Mouse (Mus musculus): ENCODE measurements at regions not wholly inside any gene's neighbourhood (a gene's known extent, or its start where the extent isn't known, plus 50 kb on each side); places are given as distances from the start of the nearest gene placed in this dataset.

DNA sequence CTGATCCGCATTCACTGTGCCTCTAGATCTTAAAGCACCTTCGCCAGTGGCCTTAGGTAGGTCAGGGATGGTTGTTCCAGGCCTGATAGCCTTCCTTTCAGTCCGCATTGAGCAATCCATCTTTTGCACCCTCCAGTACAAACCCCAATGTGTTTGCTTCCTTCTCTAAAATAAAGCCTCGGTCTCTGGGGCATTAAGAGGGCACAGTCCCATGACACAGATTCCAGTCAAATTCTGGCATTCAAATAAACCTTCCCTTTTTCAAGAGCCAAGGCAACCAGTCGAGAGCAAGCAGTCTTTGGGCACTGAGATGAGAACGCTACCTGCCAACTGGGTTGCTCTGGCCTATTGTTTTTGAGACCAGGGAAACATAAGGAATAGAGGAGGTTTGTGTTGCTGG is 57.8 kb upstream of the Sash1 start:
- TF ChIP-seq CTCF (IDR thresholded peaks at IDR 0.05; ENCODE audit: low read depth, low read length) (no peak), POLR2A (IDR thresholded peaks at IDR 0.05; ENCODE audit: extremely low read depth, insufficient read depth, low read length) (no peak)
